Mouse (Mus musculus) ovary, postnatal 36 days (tissue): ENCODE data around the gene Nr2f1.

ENCODE experiments used
- DNase-seq: peaks from one replicate; pipeline ENCODE4 v3.0.0; 2022; ENCODE audit warnings: low spot score, mixed read lengths

The Nr2f1 gene

GRCm38 (mm10) chr13:78179312-78180097 is 20.1 kb downstream of the Nr2f1 start:
- no peak for DNase-seq

DNA sequence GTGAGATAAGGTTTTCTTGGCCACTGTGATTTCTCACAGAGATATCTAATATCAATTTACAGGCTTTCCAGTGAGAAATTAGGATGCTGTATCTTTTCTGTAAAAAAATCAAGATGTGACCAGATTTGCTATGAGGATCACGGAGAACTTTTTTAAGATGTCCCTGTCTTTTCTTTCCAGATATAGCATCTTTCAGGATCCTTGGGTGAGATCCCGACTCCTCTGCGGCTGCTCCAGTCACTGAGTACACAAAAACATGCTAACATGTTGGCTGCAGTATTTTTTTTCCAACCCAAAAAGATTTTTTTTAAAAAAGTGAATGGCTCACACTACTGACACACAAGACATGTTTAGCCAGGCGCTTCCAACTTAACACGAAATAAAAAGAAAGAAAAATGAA is 20.8 kb downstream of the Nr2f1 start:
- no peak for DNase-seq

DNA sequence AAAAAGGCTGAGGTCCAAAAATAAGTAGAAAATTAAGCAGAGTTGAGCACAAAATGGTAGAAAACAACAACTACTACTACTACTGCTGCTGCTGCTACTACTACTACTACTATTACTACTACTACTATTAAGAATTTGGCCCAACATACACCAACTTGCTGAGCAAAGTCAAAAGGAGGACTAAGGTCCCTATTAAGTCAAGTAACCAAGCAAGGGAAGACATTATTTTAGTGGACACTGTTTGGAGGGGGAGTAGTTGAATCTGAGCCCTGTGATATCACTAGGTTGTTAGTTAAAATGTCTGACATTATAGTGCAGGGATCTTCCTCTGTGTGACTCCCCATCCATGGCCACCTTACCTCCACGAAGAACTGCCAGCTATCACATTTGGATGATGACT is 21.5 kb downstream of the Nr2f1 start:
- no peak for DNase-seq

- DNase-seq, result no peak
Observed at GRCm38 (mm10) chr13:78177381-78177950, 22.1 kb downstream of the Nr2f1 start.

- DNase-seq, result no peak
Observed at GRCm38 (mm10) chr13:78175821-78176380, 23.7 kb downstream of the Nr2f1 start.

DNA sequence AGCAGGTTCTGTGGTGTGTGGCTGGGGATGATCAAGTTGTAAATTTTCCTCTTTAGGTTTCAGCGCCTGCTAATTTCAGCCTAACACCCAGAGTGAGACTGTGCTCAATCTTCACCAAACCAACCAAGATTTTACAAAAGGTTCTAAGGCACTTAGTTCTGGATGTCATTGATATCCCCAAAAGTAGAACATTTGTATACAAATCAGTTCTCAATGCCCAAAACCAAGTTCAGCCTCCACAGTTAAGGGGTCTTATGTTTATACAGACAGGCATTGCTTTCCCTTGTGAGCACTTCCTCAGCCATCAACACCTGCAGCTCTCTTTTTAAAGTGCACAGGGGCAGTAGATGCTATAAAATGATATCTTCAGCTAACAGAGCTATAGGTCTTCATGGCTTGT is 24.7 kb downstream of the Nr2f1 start:
- no peak for DNase-seq

- DNase-seq, result no peak
Observed at GRCm38 (mm10) chr13:78174191-78174590, 25.4 kb downstream of the Nr2f1 start.

GRCm38 (mm10) chr13:78172861-78173260 is 26.7 kb downstream of the Nr2f1 start:
- no peak for DNase-seq

- no peak for DNase-seq
Observed at GRCm38 (mm10) chr13:78171984-78172636, 27.4 kb downstream of the Nr2f1 start.

DNA sequence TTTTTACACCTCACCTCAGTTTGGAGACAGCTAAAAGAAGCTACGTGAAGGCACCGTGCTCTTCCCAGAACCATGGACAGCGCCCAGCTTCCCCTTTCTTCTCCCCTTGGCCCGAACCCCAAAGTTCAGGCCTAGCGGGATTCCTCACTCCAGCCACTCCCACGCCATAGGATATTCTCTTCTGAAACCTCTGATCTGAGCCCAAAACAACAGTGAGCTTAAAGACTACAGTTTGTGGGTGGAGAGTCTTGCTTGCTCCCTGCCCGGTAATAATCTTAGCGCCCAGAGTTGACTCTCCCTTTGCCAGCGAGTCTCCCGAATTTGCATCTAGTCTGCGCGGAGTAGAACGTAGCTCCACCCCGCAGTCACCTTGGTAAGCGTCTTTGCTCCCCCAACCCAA is 28.2 kb downstream of the Nr2f1 start:
- DNase-seq, result peak; percentile 47

GRCm38 (mm10) chr13:78168166-78168565 is 31.4 kb downstream of the Nr2f1 start:
- no peak for DNase-seq

GRCm38 (mm10) chr13:78164941-78165340 is 34.6 kb downstream of the Nr2f1 start:
- DNase-seq, result no peak

- DNase-seq, result peak; percentile 61
Observed at GRCm38 (mm10) chr13:78163087-78163958, 36.2 kb downstream of the Nr2f1 start.

GRCm38 (mm10) chr13:78162149-78162548 is 37.4 kb downstream of the Nr2f1 start:
- no peak for DNase-seq

DNA sequence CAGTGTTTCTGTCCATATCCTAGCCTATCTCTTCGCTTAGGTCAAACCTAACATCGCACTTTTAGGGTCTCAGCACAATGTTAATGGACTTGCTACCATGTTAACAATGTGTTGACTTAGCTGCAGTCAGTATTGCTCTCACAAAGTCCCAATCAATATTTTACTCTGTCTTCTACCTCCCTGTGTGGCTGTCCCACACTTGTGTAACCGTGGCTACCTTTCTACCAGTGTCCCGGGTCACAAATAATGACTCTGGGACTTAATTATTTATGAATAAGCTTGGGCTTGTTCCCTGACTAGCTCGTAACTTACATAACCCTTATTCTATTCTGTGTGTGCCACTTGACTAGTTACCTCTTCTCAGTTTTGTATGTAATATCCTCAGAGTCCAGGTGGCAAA is 42.1 kb downstream of the Nr2f1 start:
- DNase-seq, result no peak
